ENCODE assay signal across 11 mouse cellular contexts in genomic region chr11:74468195-74468594, GRCm38 (mm10).
A peak's percentile ranks its signal among the peaks of the same experiment; 100 is the strongest.
DNase-seq lines count a peak whose midpoint lies in the region; ATAC-seq and TF ChIP-seq lines count a peak whose summit lies in the region.
"Had no signal": no experiment of that assay in that cellular context is flagged by ENCODE, and none has a peak within 500 bp of the region (broad histone marks: within the 10 kb centered on the region; RNA-seq: fewer than 3 reads in every experiment).

No protein-coding gene starts in this region.

- peak overlapping the region; percentile 14 for H3K4me2 ChIP-seq in heart, embryonic 12.5 days
- no peak overlapping the region for H3K4me2 ChIP-seq in hindbrain, embryonic 11.5 days (replicated peaks; ENCODE audit: low read depth, low read length)
- H3K4me2 ChIP-seq in midbrain, postnatal 0 days (ENCODE audit: low read depth, low read length, poor library complexity, severe bottlenecking), result no peak overlapping the region
- no peak overlapping the region for H3K4me2 ChIP-seq in kidney, embryonic 15.5 days

- no peak for DNase-seq in heart, adult 11 months
- peak; percentile 29 for DNase-seq in embryo, embryonic 9.5 days (ENCODE audit: extremely low spot score)
- peak; percentile 26 for DNase-seq in hindbrain, embryonic 11.5 days (ENCODE audit: low spot score)
- peak; percentile 70 for DNase-seq in midbrain, postnatal 0 days (ENCODE audit: low spot score)
- no peak for DNase-seq in natural killer cell, adult 2 months (ENCODE audit: low spot score in 2 of 2)
- DNase-seq in layer of hippocampus, adult 9-10 months (ENCODE audit: low spot score), result no peak

- H3K36me3 ChIP-seq in heart, embryonic 12.5 days, result no peaks in the 10 kb centered on the region
- H3K36me3 ChIP-seq in hindbrain, embryonic 11.5 days (ENCODE audit: control insufficient read depth, insufficient read depth, low read length), result no peaks in the 10 kb centered on the region
- H3K36me3 ChIP-seq in midbrain, postnatal 0 days (ENCODE audit: insufficient read depth, low read length), result no peaks in the 10 kb centered on the region
- H3K36me3 ChIP-seq in kidney, embryonic 15.5 days, result no peaks in the 10 kb centered on the region

- ATAC-seq in heart, embryonic 12.5 days (ENCODE audit: insufficient number of reproducible peaks, low FRiP score), result peak; percentile 60; the same call in 1 of the 2 replicates
- peak; percentile 84 for ATAC-seq in hindbrain, embryonic 11.5 days (ENCODE audit: low FRiP score)
- ATAC-seq in midbrain, postnatal 0 days (ENCODE audit: low FRiP score), result peak; percentile 20; the same call in 1 of the 2 replicates
- no peak for ATAC-seq in kidney, embryonic 15.5 days (replicated peaks; ENCODE audit: low FRiP score)
- ATAC-seq: inflammation-experienced regulatory T-cells, adult 6 months had no signal

- TF ChIP-seq CTCF in midbrain, postnatal 0 days (IDR thresholded peaks at IDR 0.05), result no peak

- no peaks in the 10 kb centered on the region for H3K9me3 ChIP-seq in heart, embryonic 12.5 days (replicated peaks)
- H3K9me3 ChIP-seq in hindbrain, embryonic 11.5 days (ENCODE audit: control insufficient read depth, low read length), result no peaks in the 10 kb centered on the region
- no peaks in the 10 kb centered on the region for H3K9me3 ChIP-seq in midbrain, postnatal 0 days (ENCODE audit: low read length)
- H3K9me3 ChIP-seq in kidney, embryonic 15.5 days (replicated peaks), result no peaks in the 10 kb centered on the region

- no peak overlapping the region for H3K9ac ChIP-seq in heart, embryonic 12.5 days
- no peak overlapping the region for H3K9ac ChIP-seq in hindbrain, embryonic 11.5 days (ENCODE audit: low read depth, low read length)
- H3K9ac ChIP-seq in midbrain, postnatal 0 days (replicated peaks; ENCODE audit: low read length, poor library complexity, severe bottlenecking), result no peak overlapping the region
- H3K9ac ChIP-seq in kidney, embryonic 15.5 days, result no peak overlapping the region

- no peaks in the 10 kb centered on the region for H3K27me3 ChIP-seq in heart, embryonic 12.5 days (replicated peaks)
- H3K27me3 ChIP-seq in hindbrain, embryonic 11.5 days (ENCODE audit: control insufficient read depth, insufficient read depth, low read length), result no peaks in the 10 kb centered on the region
- H3K27me3 ChIP-seq in midbrain, postnatal 0 days (ENCODE audit: insufficient read depth, low read length), result no peaks in the 10 kb centered on the region
- no peaks in the 10 kb centered on the region for H3K27me3 ChIP-seq in kidney, embryonic 15.5 days
- H3K27me3 ChIP-seq: CH12.LX had no signal

- WGBS in heart, embryonic 12.5 days, result 14% methylated on average over 6 of the region's 6 CpGs
- 38% methylated on average over 6 of the region's 6 CpGs for whole genome bisulfite sequencing in hindbrain, embryonic 11.5 days
- 23% methylated on average over 6 of the region's 6 CpGs for WGBS in midbrain, postnatal 0 days
- WGBS in kidney, embryonic 15.5 days, result 45% methylated on average over 6 of the region's 6 CpGs

- H3K4me3 ChIP-seq in heart, embryonic 12.5 days, result no peak overlapping the region
- no peak overlapping the region for H3K4me3 ChIP-seq in hindbrain, embryonic 11.5 days (ENCODE audit: low read depth, low read length)
- H3K4me3 ChIP-seq in midbrain, postnatal 0 days (ENCODE audit: low read depth, low read length), result no peak overlapping the region
- no peak overlapping the region for H3K4me3 ChIP-seq in kidney, embryonic 15.5 days (replicated peaks)
- H3K4me3 ChIP-seq: erythroblast, embryonic 14.5 days had no signal

- H3K4me1 ChIP-seq in heart, embryonic 12.5 days (replicated peaks), result peaks cover 35% of the 10 kb centered on the region
- no peaks in the 10 kb centered on the region for H3K4me1 ChIP-seq in hindbrain, embryonic 11.5 days (replicated peaks; ENCODE audit: control insufficient read depth, insufficient read depth, low read length)
- H3K4me1 ChIP-seq in midbrain, postnatal 0 days (ENCODE audit: insufficient read depth, low read length), result no peaks in the 10 kb centered on the region
- H3K4me1 ChIP-seq in kidney, embryonic 15.5 days, result peaks cover 36% of the 10 kb centered on the region

- peak overlapping the region; percentile 57 for H3K27ac ChIP-seq in heart, embryonic 12.5 days (ENCODE audit: poor library complexity, severe bottlenecking)
- peak overlapping the region; percentile 43; the same call in 1 of the 2 replicates for H3K27ac ChIP-seq in hindbrain, embryonic 11.5 days (ENCODE audit: low read depth, low read length)
- H3K27ac ChIP-seq in midbrain, postnatal 0 days (ENCODE audit: low read depth, low read length), result no peak overlapping the region
- H3K27ac ChIP-seq in kidney, embryonic 15.5 days, result no peak overlapping the region

Comparison
In these comparisons a context has a peak if more than half of its experiments do, and no peak if none do; other contexts are left out.
1. H3K27ac ChIP-seq: peak in heart, embryonic 12.5 days (single experiment) and hindbrain, embryonic 11.5 days (single experiment); none in midbrain, postnatal 0 days (single experiment) and kidney, embryonic 15.5 days (single experiment).
2. DNase-seq: peak in embryo, embryonic 9.5 days (single experiment), hindbrain, embryonic 11.5 days (single experiment) and midbrain, postnatal 0 days (single experiment); none in heart, adult 11 months (single experiment), natural killer cell, adult 2 months (0 of 2) and layer of hippocampus, adult 9-10 months (single experiment).